Mouse (Mus musculus): ENCODE results near the gene Arhgef40.
"Not testable (repeated sequence)": the region's sequence is repeated elsewhere in the genome, so short reads cannot be mapped to it uniquely, and the experiment has no call there.

Arhgef40 gene

DNA sequence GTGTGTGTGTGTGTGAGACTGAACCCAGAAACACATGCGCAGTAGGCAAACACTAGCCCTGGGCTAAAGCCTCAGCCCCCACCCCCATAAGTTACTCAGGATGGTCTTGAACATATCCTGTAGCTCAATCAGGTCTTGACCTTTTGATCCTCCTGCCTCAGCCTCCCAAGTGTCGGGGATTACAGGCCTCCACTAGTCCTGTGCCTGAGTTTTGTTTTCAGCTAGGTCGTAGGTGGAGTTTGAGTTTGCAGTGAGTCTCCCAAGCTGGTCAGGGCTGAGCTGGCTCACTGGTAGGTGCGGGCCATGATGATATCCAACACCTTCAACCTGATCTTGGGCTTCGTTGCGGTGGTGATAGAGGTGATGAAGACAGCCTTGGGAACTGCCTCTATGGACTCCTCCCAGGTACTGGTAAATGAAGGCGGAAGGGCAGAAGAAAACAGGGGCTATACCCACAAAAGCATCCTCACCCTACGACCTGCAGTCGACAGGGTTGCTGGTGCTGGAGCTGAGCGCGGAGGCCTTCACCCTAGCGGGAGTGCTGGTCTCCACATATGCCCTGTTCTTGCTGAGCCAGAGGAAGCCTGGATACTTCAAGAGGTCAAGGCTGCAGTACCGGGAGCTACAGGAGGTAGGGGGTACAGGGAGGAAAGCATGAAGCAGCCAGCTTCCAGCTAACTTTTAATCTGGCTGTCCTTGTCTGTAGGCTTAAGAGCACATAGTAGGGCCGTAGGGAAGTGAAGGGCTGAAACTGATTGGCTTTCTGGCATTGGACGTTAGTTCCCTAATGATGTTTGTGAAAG lies 33.9 kb downstream of the Arhgef40 start:
- no peak for DNase-seq (ENCODE audit: low read depth, low spot score)

DNA sequence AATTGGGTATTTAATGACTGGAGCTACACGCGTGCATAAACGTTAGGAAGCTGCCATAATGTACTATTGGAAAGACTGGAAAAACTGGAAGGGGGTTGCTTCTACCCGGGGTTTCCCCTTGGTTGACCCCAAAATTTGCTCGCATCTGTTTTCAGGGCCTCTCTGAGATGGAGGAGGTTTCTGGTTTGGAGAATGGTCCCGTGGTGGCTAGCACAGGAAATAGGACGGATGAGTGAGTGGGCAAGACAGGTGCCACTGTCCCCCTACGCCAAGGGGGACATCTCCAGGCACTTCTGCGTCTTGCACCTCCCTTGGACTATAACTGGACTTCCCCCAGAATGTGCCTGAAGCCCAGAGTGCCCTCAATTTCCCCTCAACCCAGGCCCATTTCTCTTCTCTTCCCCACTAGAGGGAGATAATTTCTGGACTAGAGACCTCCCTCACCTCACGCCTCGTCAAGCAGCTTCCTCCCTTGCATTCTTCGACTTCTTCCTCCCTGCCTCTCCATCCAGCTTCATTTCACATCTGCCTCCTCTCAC lies 34.6 kb downstream of the Arhgef40 start:
- no peak for DNase-seq (ENCODE audit: low read depth, low spot score)

DNA sequence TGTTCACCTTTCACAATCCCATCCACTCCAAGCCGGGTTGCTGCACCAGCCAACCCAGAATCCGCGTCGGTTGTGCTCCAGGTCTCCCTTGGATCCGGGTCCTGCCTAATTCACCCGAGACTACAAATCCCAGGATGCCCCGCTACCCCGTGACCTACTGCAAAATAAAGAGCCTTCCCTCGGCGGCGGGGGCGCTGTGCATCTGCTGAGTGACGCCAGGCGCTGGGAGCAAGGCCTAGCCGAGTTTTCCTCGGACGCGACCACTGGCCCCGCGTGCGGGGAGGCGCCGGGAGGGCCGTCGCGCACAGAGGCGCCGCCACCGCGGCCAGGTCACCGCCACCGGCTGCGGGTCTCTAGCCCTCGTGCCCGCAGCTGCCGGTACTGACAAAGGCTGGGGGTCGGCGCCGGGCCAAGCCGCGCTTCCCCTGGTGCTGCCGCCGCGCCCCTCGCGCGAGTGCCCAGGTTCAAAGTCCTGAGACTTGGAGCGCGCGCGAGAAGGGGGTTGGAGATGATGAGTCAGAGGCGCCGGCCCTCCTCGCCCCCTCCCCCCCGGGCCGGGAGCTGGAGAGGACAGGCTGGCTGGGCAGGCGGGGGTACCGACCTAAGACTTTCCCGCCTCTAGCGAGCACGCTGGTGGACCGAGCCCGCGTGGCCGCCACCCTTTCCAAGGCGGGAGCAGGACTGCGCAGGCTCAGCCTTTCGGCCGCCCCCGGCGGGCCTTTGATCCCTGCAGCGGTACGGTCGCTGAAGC lies 35.2 kb downstream of the Arhgef40 start:
- peak; percentile 97 for DNase-seq (ENCODE audit: low read depth, low spot score)

DNA sequence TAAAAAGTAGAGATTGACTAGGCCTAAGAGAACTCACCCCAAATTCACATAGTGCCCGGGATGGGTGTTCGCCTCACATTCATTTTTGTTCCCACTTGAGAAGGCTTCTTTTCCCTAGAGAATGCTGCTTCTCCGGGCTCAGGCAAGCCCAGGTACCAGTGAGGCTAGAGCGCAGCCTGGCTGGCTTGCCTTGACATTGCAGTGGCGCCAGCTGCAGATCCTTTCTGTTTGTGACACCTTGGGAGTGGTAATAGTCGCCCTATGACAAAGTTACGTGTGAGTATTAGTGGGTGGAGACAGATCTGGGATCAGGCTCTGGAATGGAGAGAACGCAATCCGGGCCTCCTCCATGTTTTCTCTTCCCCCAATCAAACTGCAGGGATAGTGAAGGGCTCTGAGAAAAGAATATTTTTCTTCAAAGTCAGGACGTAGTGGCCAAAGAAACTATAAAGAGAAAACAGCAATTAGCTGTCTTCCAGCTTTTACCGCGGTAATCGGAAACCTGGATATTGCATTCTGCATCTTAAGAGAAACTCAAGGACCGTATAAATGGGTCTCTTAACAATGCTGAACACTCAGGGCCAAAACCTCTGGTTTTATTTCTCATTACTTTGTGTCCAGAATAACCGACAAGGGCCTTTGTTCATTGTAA lies 36.1 kb downstream of the Arhgef40 start, which contains the start of gene Zfp219:
Gene Zfp219, minus strand, starts transcription at position 248 of the 652 bp plus-strand sequence.
- peak; percentile 79 for DNase-seq (ENCODE audit: low read depth, low spot score)

DNA sequence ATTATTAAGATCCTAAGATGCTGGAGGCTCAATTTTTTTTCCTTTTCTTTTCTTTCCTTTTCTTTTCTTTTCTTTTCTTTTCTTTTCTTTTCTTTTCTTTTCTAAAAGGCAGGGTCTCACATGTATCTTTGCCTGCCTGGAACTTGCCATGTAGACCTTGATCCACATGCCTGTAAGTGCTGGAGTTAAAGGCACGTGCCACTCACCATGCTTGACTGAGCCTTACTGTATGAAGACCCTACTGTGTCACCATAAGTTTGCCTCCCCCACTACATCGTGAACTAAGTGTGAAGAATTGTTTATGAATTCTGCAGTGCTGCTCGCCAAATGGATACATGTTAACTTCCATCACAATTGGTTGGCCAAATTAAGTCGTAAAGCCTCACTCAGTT lies 36.6 kb downstream of the Arhgef40 start:
- no peak for DNase-seq (ENCODE audit: low read depth, low spot score)

DNA sequence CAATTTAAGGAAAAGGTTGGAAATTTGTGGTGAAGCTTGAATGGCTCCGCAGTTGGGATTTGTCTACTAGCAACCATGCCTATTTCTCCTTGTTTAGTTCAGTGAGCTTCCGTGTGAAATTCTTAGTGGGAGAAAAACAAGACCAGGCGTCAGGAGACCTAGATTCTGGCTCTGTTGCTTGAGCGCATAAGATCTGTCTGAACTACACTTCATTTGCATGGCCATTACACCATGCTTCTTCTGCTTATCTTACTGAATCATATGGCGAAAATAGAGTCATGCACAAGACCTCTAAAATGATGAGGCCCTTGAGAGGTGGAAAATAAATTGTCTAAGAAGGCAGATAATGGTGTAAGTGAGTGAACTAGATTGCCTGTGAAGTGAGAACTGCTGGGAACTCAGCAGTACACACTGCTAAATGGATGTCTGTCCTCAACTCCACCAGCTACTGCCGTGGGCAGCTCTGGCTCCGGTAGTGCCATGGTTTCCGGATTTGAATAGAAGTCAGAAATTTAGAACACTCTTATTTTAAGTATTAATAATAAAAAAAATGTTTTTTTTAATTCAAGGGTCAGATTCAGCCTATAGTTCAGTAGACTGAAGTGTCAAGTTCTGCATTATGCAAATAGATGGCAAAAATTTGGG lies 37.2 kb downstream of the Arhgef40 start:
- no peak for DNase-seq (ENCODE audit: low read depth, low spot score)

DNA sequence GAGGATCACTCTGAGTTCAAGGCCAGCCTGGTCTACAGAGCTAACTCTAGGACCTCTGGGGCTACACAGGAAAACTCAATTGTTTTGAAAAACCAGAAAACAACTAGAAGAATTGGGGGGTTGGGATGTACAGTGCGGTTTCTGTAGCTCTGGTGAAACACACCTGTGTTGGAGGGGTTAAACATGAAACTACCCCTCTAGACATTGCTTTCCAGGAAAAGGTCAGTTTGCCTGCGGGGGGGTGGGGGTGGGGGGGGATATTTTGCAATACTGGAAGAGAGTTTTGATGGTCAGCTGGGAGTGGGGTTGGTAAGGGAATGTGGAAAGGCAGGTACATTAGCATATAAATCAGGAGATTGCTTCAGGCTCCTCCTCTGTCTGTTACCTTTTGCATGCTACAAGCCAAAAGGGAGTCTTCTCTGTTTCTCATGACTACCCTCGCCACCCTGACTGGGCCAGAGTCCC lies 37.8 kb downstream of the Arhgef40 start:
- no peak for DNase-seq (ENCODE audit: low read depth, low spot score)

DNA sequence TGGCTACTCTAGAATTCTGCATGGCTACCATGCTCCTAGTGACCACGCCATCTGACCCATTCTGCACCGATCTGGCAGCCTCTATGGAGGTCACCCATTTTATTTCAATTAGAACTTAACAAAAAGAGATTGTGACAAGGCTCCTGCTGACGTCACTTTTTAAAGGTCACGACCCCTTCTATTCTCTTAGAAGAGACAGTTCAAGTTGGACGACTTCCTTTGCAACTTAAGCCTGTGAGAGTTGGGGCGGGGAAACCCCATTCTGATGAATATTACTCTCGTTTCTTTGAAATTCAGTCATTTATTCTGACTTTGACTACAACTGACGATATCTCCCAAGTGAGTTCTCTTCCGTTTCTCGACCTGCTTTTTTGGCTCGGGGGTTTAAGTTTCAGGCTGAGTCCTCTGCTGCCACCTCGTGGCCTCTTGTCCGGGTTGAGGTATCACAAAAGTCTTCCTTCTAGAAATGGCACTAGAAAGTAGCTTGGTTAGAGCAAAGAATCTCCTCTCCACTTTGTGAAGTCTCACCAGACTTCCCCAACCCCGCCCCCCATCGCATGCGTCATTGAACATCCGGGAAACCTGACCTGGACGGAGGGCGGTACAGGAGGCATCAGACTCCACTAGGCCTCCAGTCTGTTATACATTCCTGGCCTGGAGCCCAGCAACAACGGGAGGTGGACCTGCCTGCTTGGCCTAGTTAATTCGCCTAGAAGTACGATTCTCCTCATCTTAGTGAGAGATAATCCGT lies 38.4 kb downstream of the Arhgef40 start:
- DNase-seq (ENCODE audit: low read depth, low spot score) = peak; percentile 95

DNA sequence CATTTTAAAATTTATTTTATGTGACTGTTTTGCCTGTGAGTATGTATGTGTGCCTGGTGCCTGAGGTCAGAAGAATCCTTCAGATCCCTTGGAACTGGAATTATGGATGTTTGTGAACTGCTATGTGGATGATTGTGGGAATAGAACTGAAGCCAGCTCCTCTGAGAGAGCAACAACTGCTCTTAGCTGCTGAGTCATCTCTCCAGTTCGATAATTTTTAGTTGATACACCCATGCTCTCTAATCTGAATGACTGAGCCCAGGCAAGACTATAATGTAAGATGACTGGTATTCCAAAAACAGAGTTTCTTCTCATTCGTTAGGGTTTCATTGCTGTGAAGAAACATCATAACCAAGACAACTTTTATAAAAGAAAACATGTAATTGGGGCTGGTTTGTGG lies 39.6 kb downstream of the Arhgef40 start:
- no peak for DNase-seq (ENCODE audit: low read depth, low spot score)

DNA sequence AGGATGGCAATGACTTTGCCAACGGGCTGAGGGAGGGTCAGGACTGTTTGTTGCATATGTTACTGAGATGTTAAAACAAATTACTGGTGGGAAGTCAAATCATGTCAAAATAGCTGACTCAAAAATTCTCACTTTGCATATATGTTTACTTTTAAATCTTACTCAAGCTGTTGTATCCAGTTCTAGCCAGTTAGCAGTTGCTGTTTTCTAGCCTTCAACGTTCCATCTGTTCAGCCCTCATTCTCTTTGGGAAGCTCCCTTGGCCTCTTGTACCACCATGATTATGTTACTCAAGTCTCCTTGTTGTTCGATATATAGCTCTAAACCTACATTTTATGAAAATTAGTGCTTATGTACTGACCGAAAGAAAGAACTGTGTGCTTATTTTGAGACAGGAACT lies 41.8 kb downstream of the Arhgef40 start:
- DNase-seq (ENCODE audit: low read depth, low spot score) = no peak

DNA sequence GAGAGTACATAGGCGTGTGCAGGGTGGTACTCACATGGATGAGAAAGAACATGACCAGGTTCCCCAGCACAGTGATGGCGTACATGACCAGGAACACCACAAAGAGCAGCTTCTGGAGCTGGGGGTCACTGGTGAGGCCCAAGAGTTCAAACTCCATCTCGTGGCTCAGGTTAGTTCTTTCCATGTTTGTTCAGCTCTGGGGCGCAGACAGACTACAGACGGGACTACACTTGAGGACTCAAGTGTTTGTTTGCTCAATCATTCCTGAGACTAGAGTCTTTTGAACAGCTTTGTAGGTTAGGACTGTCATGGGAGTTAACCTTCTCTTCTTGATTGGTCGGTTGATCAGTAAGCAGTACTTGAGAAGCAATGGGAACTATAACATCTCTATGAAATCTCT lies 51.4 kb downstream of the Arhgef40 start:
- no peak for DNase-seq (ENCODE audit: low read depth, low spot score)

DNA sequence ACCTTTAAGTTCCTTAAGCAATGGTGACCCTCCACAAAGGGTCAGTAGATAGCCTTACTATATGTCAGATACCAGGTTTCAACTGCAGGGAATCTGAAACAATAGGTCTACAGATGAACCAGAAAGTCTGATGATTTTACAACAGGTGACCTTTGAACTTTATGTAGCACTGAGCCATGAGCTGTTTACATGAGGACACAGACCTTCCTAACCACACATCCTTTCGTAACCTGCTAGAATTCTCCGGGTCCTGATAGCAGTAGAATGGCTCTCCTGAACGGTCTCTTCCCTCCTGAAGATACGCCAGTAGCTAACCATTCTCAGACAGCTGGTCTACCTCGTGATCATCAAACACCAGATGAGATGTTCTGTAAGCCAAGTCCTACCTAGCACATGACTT lies 54.8 kb downstream of the Arhgef40 start:
- DNase-seq (ENCODE audit: low read depth, low spot score) = no peak

DNA sequence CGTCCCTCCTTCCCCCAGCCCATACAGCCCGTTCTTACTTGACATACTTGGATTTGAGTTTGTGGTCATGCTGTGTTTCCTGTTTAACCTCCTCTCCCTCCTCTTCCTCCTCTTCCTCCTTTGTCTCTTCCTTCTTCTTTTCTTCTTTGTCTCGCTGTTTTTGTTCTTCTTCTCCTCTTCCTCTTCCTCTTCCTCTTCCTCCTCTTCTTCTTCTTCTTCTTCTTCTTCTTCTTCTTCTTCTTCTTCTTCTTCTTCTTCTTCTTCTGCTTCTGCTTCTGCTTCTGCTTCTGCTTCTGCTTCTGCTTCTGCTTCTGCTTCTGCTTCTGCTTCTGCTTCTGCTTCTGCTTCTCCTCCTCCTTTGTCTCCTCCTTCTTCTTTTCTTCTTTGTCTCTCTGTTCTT lies 57.8 kb downstream of the Arhgef40 start, which contains the start of gene Olfr221:
Gene Olfr221, minus strand, starts transcription at position 101 of the 400 bp plus-strand sequence.
- DNase-seq (ENCODE audit: low read depth, low spot score) = not testable (repeated sequence)

DNA sequence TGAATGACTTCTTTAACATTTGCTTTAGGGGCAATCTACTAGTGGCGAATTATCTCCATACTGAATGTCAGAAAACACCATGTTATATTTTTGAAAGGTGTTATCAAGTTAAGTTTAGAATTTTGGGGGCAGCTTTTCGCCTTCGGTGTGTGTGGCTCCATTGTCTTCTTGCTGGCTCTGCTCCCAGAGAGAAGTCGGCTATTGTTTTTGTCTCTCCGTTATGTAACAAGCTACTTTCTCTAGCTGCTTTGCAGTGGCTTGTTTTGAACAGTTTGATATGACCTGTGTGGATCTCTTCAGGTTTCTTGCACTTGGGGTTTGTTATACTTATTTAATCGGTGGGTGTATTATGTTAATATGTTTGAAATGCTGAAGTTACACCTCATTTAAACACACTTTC lies 58.9 kb downstream of the Arhgef40 start:
- no peak for DNase-seq (ENCODE audit: low read depth, low spot score)

DNA sequence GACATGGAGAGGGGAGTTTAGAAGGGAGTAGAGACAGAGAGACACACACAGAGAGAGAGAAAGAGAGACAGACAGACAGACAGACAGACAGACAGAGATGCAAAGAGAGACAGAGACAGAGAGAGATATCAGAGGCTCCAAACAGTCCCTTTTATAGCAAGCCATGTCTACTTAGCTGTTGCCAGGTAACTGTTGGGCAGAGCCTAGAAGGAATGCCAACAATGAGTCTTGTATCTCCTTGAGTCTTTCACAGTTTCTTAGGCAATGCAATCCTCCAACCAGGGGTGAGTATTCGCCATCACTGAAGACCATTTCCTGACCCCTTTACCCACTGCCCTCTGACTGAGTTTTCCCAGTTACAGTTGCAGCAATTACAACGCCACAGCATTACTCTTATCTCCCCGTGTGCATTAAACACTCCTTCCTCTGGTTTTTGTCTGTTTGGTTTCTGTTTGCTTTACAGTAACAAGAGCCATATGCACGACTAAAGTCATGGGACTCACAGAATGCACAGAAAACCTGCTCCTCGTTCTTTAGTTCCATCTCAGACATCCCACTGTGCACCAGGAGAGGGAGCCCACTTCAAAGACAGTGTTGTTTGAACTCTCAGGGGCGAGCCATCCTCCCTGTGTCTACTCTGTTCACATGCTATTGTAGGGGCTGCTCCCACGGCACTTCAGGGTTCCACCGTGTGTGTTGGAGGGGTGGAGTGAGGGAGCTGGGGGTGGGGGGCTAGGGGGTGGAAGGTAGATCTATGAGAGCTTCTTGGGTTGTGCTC lies 60.6 kb downstream of the Arhgef40 start:
- DNase-seq (ENCODE audit: low read depth, low spot score) = peak; percentile 52

DNA sequence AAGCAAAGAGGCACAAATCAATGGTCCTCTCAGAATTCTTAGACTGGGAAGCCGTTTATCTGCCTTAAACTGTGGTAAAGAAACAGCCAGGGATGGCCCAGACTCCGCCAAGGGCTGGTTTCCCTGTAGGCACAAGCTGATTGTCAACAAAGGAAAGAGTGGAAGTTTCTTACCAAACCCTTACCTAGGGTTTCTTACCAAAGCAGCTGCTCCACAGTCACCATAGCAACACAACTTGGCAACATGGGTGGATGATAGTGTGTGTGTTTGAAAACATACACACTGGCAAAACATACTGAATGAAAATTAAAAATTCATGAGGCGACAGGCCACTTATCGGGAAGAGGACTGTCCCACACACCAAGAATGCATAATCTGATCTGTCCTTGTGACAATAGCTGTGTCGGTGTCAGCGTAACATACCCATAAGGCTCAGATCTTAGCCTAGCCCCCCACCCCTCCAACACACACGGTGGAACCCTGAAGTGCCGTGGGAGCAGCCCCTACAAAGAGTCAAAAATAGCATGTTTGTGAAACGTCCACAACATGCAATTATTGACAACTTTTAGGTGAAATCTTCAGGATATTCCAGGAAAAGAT lies 61.5 kb downstream of the Arhgef40 start:
- DNase-seq (ENCODE audit: low read depth, low spot score) = no peak

DNA sequence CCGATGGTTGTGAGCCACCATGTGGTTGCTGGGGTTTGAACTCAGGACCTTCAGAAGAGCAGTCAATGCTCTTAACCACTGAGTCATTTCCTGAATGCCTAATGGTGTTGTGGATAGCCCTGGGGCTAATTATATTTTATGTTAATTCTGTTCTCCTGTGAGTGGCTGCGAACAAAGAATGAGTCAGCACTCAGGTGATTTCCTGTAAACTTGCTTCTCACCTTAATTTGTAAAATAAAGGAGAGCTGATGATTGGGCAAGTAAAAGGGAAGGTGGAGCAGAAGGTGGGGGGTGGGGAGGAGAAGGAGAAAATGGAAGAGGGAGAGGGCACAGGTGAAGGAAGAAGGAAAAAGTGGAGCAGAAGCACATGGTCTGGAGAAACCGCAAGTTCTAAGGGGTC lies 68.2 kb downstream of the Arhgef40 start:
- DNase-seq (ENCODE audit: low read depth, low spot score) = not testable (repeated sequence)

Measured in CD4-positive, CD25-positive, alpha-beta regulatory T cell, adult 2 months (primary cell).